ENCODE assay signal across 20 mouse cellular contexts in the genomic region with DNA sequence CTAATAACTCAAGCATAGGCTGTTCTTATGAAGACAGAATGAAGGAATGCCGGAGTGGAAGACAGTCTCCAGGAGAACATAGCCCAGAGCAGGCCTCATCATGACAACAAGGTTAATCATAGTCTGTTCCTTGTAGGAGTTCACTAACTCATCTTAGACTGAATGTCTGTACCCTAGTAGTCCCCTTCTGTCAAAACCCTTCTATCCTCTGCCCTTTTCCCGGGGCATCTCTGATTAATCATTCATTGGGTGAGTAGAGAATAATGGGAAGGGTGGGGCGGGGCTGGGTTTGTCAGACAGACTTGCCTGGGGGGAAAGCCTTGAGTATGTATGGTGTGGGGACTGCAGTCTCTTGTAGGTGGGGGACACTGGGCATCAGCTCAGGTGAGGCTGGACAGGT.
A peak's percentile ranks its signal among the peaks of the same experiment; 100 is the strongest.
DNase-seq lines count a peak whose midpoint lies in the region; ATAC-seq and TF ChIP-seq lines count a peak whose summit lies in the region.
"Had no signal": no experiment of that assay in that cellular context is flagged by ENCODE, and none has a peak within 500 bp of the region (broad histone marks: within the 10 kb centered on the region; RNA-seq: fewer than 3 reads in every experiment).

No protein-coding gene starts in this region.

- CTCF ChIA-PET in Patski (lab: Charles Lee), result interaction anchor here (0.9 kb wide), 1 partner anchor 9 kb away, joined by 3 read pairs; no protein-coding TSS in a partner anchor

- no peak for TF ChIP-seq CTCF in kidney, adult 2 months (conservative IDR thresholded peaks at IDR 0.05; ENCODE audit: insufficient read depth, insufficient read length, low read depth, low read length)
- no peak for TF ChIP-seq CTCF in kidney, postnatal 0 days (IDR thresholded peaks at IDR 0.05; ENCODE audit: low read depth)
- TF ChIP-seq CTCF in Patski (IDR thresholded peaks at IDR 0.05), result no peak
- no peak for TF ChIP-seq CTCF in small intestine, adult 2 months (IDR thresholded peaks at IDR 0.05; ENCODE audit: extremely low read depth, insufficient read length, insufficient replicate concordance, low read depth, low read length)

- no peak overlapping the region for H3K9ac ChIP-seq in kidney, postnatal 0 days (ENCODE audit: low read depth, low read length)
- H3K9ac ChIP-seq: embryonic facial prominence, embryonic 15.5 days; heart, embryonic 12.5 days had no signal

- no peaks in the 10 kb centered on the region for H3K27me3 ChIP-seq in kidney, adult 2 months (replicated peaks; ENCODE audit: control insufficient read depth, insufficient read depth, low read length)
- no peaks in the 10 kb centered on the region for H3K27me3 ChIP-seq in kidney, postnatal 0 days (ENCODE audit: insufficient read depth, low read length)
- no peaks in the 10 kb centered on the region for H3K27me3 ChIP-seq in Patski
- no peaks in the 10 kb centered on the region for H3K27me3 ChIP-seq in small intestine, adult 2 months (ENCODE audit: control insufficient read depth, insufficient read depth, low read length)
- H3K27me3 ChIP-seq: embryonic facial prominence, embryonic 15.5 days; heart, embryonic 12.5 days had no signal

- peak overlapping the region; percentile 43 for H3K27ac ChIP-seq in kidney, adult 2 months (ENCODE audit: insufficient read depth, low read depth, low read length)
- H3K27ac ChIP-seq in kidney, postnatal 0 days, result no peak overlapping the region
- peak overlapping the region; percentile 69 for H3K27ac ChIP-seq in small intestine, adult 2 months (ENCODE audit: insufficient read depth, low read depth, low read length)
- H3K27ac ChIP-seq: embryonic facial prominence, embryonic 15.5 days; forebrain, embryonic 10.5 days; heart, adult 2 months; hindbrain, embryonic 10.5 days had no signal

- H3K36me3 ChIP-seq in kidney, adult 2 months (ENCODE audit: control insufficient read depth, insufficient read depth, low read length), result no peaks in the 10 kb centered on the region
- H3K36me3 ChIP-seq in kidney, postnatal 0 days (ENCODE audit: insufficient read depth, low read length), result no peaks in the 10 kb centered on the region
- no peaks in the 10 kb centered on the region for H3K36me3 ChIP-seq in small intestine, adult 2 months (ENCODE audit: control insufficient read depth, insufficient read depth, low read length)
- H3K36me3 ChIP-seq: embryonic facial prominence, embryonic 15.5 days; forebrain, embryonic 10.5 days; heart, embryonic 12.5 days; hindbrain, embryonic 10.5 days had no signal

- TF ChIP-seq POLR2A in kidney, adult 2 months (IDR thresholded peaks at IDR 0.05; ENCODE audit: low read depth, low read length), result no peak
- TF ChIP-seq POLR2A in small intestine, adult 2 months (IDR thresholded peaks at IDR 0.05; ENCODE audit: low read depth, low read length), result no peak

- H3K9me3 ChIP-seq in kidney, postnatal 0 days (replicated peaks; ENCODE audit: low read length), result no peaks in the 10 kb centered on the region
- H3K9me3 ChIP-seq: embryonic facial prominence, embryonic 15.5 days; forebrain, embryonic 10.5 days; heart, embryonic 12.5 days; hindbrain, embryonic 10.5 days had no signal

- 0 out of 2 replicates have a peak, but pooled peaks have one; percentile 14 for ATAC-seq in kidney, postnatal 0 days (replicated peaks; ENCODE audit: low FRiP score, low read depth)
- peak; percentile 19 for ATAC-seq in Patski
- ATAC-seq: forebrain, embryonic 14.5 days; hindbrain, embryonic 16.5 days had no signal

- POLR2A ChIA-PET in Patski (lab: Charles Lee), result no interaction called here

- DNase-seq in kidney, adult 2 months, result peak; percentile 57
- DNase-seq in kidney, postnatal 10 days, result no peak
- DNase-seq in kidney, postnatal 0 days (ENCODE audit: low spot score), result peak; percentile 22
- no peak for DNase-seq in kidney, postnatal 4 days
- DNase-seq in Patski (ENCODE audit: low read depth, low spot score), result no peak
- DNase-seq: adrenal gland, postnatal 10 days; cerebellum, adult 11 months; cerebellum, adult 8-10 months; cerebellum, postnatal 14 days; embryo, embryonic 11 days; gastrocnemius, postnatal 10 days had no signal

- H3K4me3 ChIP-seq in kidney, adult 2 months (ENCODE audit: insufficient read depth, low read depth, low read length), result no peak overlapping the region
- H3K4me3 ChIP-seq in kidney, postnatal 0 days (replicated peaks; ENCODE audit: low read depth, low read length), result no peak overlapping the region
- H3K4me3 ChIP-seq in small intestine, adult 2 months (ENCODE audit: low read depth, low read length), result no peak overlapping the region
- H3K4me3 ChIP-seq: embryonic facial prominence, embryonic 15.5 days; erythroblast, embryonic 14.5 days; forebrain, embryonic 10.5 days; heart, adult 2 months; heart, embryonic 12.5 days; hindbrain, embryonic 10.5 days had no signal

- H3K4me2 ChIP-seq in kidney, postnatal 0 days (ENCODE audit: low read length), result no peak overlapping the region
- H3K4me2 ChIP-seq: embryonic facial prominence, embryonic 15.5 days; heart, embryonic 12.5 days had no signal

- in situ Hi-C loops in Patski (cut with MboI; ENCODE audit: low pct_unique_long_range_greater_than_20kb), result no loop called here

- H3K4me1 ChIP-seq in kidney, adult 2 months (ENCODE audit: control insufficient read depth, insufficient read depth, low read length), result peaks cover 35% of the 10 kb centered on the region
- peaks cover 12% of the 10 kb centered on the region for H3K4me1 ChIP-seq in kidney, postnatal 0 days (replicated peaks; ENCODE audit: insufficient read depth, low read length)
- H3K4me1 ChIP-seq in small intestine, adult 2 months (ENCODE audit: control insufficient read depth, insufficient read depth, insufficient read length, low read length), result peaks cover 36% of the 10 kb centered on the region; the same call in 1 of the 2 replicates

- 36% methylated on average over 3 of the region's 3 CpGs for WGBS in kidney, adult 2 months
- 68% methylated on average over 3 of the region's 3 CpGs for WGBS in kidney, postnatal 0 days
- WGBS in small intestine, adult 2 months, result 38% methylated on average over 3 of the region's 3 CpGs

Comparison
In these comparisons a context has a peak if more than half of its experiments do, and no peak if none do; other contexts are left out.
1. DNase-seq: peak in kidney, adult 2 months (single experiment) and kidney, postnatal 0 days (single experiment); none in kidney, postnatal 10 days (single experiment), kidney, postnatal 4 days (0 of 2) and Patski (single experiment).